Mouse (Mus musculus): ENCODE measurements around the gene Sfn. TPM values are rescaled to one million over a fixed set of nuclear protein-coding genes. Genes with fewer than 3 reads are reported as not detected.

The Sfn gene
- total RNA-seq, 2 experiments from 2014 or later = 1.0 to 1.4 TPM

DNA sequence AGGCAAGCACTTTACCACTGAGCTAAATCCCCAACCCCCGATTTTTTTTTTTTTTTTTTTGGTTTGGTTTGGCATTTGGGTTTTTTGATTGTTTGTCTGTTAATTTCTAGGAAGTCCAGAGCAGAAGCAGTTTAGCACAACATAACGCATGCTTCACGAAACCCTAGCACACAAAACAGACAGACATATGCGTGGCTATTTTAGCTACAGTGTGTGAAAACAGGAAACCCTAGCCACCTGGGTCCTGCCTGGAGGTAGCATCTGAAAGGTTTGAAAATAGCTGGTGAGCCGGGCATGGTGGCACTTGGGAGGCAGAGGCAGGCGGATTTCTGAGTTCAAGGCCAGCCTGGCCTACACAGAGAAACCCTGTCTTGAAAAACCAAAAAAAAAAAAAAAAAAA is 5.9 kb downstream of the Sfn start:
- DNase-seq (ENCODE audit: low spot score in 2 of 2) = no peak
- intact Hi-C loops (cut with DNase I) = loop anchor here (5.0 kb wide), 1 partner anchor 36 kb away; no protein-coding TSS in a partner anchor

DNA sequence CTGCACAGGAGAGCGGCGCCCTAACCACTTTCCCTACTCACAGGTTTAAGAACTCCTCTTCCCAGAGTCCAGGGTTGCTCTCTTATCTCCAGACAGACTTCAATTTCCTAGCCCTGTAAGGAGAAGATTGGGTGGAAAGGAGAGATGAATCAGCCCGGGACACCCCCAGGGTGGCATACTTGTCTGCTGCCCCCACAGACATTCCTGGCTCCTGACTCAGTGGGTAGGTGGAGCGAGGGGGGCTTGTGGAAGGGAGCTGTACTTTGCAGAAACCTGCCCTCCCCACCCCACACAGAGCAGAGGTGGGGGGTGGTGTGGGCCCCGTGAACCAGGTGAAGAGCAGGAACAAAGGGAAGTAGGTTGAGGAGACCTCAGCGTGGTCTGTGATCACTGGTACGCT is 6.4 kb downstream of the Sfn start:
- no peak for DNase-seq (ENCODE audit: low spot score in 2 of 2)
- intact Hi-C loops (cut with DNase I) = loop anchor here (5.0 kb wide), 1 partner anchor 37 kb away; no protein-coding TSS in a partner anchor

DNA sequence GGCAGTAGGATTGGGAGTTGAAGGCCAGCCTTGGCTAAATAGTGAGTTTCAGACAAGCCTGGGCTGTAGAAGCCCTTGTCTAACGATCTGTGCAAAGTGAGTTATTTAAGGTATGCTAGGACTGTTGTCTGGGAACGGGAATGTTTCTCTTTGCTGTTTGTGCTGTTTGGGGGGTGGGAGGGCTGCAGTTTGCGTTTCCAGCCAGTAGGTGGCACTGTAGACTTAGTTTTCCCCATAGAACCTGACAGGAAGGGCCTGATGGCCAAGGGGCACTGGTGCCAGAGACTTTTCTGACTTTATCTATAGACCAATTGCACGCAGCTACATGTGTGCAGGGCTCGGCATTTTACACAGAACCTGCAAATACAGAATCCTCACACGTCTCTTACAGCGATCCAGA is 9.4 kb downstream of the Sfn start:
- peak; percentile 37 to 69 for DNase-seq (ENCODE audit: low spot score in 2 of 2)
- intact Hi-C loops (cut with DNase I) = loop anchor here (1.0 to 5.0 kb wide), 2 partner anchors 60 to 237 kb away; partner anchors contain the start of gene Zdhhc18

DNA sequence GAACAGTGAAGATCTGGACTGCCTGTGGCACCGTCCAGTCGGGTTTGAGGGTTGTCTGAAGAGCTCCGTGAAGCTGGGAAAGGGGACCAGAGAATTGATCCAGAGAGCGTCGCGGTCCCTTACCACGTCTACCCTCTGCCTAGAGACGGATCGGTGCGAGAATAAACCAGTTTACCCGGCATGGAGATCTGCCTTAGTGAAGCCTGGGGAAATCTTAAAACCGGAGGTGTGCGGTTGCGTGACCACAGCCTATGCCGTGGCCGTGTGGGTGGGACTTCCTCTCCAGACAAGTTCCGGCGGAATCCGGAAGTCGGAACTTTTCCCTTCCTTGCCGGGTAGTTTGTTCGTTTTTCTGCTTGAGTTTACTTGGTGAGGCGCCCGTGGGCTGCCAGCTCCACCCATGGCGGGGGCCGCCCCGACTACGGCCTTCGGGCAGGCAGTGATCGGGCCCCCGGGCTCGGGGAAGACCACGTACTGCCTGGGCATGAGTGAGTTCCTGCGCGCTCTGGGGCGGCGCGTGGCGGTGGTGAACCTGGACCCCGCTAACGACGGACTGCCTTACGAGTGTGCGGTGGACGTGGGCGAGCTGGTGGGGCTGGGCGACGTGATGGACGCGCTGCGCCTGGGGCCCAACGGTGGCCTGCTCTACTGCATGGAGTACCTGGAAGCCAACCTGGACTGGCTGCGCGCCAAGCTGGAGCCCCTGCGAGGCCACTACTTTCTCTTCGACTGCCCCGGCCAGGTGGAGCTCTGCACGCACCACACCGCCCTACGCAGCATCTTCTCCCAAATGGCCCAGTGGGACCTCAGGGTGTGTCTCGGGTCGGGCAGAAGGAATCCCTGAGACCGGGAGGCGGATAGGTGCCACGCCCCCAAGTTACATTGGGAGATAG is 17.7 kb downstream of the Sfn start, which contains the start of gene Gpn2:
Gene Gpn2 (plus strand): TSS at position 304 of the 893 bp plus-strand sequence.
- DNase-seq (ENCODE audit: low spot score in 2 of 2) = peak; percentile 85
- intact Hi-C loops (cut with DNase I) = no loop called here

DNA sequence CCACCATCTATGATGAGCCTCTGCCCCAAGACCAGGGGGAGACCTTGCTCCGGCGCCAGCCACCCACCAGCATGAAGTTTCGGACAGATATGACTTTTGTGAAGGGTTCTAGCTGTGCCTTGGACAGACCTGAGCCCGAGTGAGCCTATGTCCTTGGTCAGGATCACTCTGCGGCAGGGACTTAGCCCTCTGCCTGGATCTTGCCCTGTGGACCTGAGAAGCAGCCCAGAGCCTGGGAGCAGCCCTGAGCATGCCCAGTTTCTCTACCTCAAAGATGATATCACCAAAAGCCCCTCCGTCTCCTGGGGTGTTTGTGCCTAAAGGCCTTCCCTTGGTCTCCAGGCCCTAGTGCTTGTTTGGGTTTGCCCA is 18.3 kb downstream of the Sfn start:
- intact Hi-C loops (cut with DNase I) = no loop called here
- DNase-seq (ENCODE audit: low spot score in 2 of 2) = no peak

DNA sequence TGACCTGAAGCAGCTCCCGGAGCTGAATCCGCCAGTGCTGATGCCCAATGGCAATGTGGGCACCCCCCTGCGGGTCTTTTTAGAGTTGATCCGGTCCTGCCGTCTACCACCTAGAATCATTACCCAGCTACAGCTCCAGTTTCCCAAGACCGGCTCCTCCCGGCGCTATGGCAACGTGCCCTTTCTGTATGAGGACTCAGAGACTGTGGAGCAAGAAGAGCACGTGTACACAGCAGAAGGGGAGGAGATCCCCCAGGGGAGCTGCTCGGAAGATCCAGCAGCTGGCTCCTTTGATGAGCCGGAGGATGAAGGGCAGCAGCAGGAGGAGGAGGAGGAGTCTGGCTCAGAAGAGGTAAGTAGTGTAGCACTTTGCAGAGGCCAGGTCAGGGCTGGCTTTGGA is 24.0 kb downstream of the Sfn start:
- no peak for DNase-seq (ENCODE audit: low spot score in 2 of 2)
- intact Hi-C loops (cut with DNase I) = no loop called here

DNA sequence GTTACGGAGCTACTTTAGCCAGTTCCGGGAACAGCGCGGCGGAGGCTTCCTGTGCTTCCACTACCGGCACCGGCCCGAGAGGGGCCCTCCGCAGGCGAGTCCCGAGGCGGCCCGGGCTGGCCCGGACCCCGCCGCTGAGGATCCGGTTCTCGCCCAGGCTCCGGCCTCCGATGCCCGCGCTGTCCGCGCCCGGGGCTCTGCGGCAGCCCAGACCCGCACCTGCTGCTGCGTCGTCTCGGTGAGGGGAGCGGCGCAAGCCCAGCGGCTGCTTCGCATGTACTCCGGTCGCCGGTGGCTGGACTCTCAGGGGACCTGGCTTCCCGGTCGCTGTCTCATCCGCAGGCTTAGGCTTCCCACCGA is 27.1 kb downstream of the Sfn start:
- no peak for DNase-seq (ENCODE audit: low spot score in 2 of 2)
- intact Hi-C loops (cut with DNase I) = no loop called here

DNA sequence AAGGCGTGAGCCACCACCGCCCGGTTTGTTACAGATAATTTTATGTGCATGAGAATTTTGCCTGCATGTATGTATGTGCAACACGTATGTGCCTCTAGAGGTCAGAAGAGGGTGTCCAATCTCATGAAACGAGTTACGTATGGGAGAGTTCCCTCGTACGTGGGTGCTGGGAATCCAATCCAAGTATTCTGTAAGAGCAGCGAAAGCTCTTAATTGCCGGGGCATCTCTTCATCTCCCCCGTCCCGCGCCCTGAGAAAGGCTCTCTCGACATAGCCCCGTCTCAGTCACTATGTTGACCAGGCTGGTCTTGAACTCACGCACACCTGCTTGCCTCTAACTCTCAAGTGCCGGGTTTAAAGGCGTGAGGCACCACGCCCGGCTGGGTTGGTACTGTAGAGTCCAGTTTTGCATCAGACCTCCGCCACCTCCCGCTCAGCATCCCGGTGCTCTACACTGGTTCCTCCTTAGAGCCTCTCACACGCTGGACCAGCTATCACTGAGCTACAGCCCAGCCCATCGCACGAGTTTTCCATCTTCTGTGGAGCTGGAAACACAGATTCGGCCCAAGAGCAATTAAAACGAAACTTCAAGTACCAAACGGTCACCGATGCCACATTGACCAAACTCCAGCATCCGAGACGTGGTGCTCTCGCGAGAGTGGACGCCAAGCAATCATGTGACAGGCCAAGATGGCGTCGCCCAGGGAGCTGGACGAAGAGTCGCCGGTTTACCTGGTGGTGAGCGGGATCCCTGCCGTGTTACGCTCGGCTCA is 27.7 kb downstream of the Sfn start, which contains the start of gene Gpatch3:
Gene Gpatch3 (plus strand): TSS at position 676 of the 773 bp plus-strand sequence.
- intact Hi-C loops (cut with DNase I) = no loop called here
- DNase-seq (ENCODE audit: low spot score in 2 of 2) = peak; percentile 92 to 93

DNA sequence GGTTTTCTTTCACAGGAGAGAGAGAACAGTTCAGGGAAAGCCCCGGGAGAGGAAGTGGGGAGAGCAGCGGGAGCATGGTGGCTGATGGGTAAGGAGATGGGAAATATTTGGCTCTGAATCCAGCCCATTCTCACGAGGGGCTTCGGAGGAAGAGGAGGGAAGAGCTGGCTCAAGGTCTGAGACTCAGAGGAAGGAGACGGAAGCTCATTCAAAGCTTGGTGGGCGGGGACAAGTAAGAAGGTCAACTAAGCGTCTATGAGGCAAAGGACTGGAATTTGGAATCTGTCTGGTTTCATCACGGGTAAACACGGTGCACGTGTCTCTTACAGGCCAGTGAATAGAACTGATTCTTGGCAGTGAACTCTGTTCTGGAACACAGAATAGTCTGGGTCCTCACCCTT is 31.9 kb downstream of the Sfn start:
- intact Hi-C loops (cut with DNase I) = no loop called here
- DNase-seq (ENCODE audit: low spot score in 2 of 2) = no peak

DNA sequence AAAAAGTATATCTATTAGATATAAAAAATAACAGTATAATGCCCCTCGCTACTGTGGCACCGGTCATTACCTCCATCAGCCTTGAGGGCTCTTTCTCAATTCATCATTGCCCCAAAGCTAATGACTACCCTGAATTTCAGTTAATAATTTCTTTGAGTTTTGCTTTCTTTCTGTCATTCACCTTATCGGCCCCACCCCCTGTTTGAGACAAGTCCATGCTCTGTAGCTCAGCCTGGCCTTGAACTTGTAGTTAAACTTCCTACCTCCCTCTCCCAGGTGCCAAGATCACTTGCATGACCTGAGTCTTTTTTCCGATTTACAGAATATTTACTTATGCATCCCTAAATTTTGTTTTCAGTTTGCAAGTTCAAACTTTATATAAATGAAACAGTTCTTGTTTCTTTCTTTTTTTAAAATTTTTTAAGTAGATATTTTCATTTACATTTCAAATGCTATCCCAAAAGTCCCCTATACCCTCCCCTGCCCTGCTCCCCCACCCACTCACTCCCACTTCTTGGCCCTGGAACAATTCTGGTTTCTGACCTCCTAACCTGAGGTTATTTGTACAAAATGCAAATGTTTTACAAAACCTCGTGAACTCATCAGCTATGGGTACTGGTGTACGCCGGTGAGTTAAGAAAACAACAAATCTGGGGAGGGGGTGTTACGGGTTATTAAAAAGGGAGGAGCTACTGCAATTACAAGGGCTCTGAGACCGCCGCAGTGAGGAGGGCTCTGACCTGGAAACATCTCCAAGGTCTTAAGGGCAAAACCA is 32.5 kb downstream of the Sfn start:
- DNase-seq (ENCODE audit: low spot score in 2 of 2) = no peak
- intact Hi-C loops (cut with DNase I) = no loop called here

DNA sequence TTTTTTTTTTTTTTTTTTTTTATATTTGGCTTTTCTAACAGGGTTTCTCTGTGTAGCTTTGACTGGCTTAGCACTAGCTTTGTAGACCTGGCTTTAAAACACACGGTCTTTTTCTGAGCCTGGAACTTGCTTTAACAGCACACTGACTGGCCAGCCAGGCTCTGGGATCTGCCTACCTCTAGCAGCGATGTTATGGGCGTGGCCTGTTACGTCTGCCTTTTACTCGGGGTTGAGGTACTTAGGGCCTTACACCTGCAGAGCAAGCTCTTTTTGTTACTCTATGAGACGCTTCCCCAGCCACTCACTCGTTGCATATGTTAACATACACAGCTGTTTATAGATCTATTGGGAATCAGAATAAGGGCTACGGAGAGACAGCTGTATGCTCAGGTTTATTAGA is 34.7 kb downstream of the Sfn start:
- intact Hi-C loops (cut with DNase I) = no loop called here

DNA sequence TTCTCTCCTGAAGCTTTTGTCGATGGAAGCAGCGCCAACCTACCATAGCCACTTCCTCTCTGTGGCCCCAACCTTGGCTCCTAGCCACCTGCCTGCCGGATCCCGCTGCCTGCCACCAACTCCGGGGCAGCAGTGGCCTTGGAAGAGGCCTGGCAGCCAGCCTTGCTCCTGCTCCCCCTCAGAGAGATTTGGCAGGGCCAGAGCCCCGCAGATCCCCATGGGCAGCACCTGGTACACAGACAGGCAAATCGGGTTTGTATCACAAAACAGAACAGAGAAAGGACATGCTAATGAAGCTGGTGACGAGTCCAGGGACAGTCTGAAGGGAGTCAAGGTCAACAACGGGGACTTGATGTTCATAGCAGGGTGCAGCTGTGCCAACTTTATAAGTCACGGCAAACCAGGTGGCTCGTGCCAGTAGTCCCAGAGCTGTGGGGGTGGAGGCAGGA is 38.8 kb downstream of the Sfn start:
- intact Hi-C loops (cut with DNase I) = no loop called here
- DNase-seq (ENCODE audit: low spot score in 2 of 2) = no peak

More for the DNA sequence above, 34.7 kb downstream of the Sfn start:
- no peak for DNase-seq (ENCODE audit: low spot score in 2 of 2)

DNA sequence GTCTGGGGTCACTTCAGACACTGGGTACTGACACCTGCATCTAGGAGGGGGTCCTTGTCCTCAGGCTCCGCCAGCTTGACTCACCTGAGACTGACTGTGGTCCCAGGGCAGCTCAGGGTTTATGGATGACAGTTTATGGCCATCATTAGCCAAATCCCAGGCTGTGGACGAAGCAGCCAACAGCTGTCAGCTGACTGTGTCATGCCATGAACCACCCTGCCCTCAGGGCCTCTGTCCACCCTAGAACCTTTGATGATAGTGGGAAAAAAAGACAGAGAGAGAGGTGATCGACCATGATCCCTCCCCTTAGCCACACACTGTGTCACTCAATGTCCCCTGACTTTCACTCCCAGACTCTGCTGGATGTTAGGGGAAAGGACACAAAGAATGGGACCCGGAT is 40.3 kb downstream of the Sfn start:
- DNase-seq (ENCODE audit: low spot score in 2 of 2) = no peak
- intact Hi-C loops (cut with DNase I) = no loop called here

DNA sequence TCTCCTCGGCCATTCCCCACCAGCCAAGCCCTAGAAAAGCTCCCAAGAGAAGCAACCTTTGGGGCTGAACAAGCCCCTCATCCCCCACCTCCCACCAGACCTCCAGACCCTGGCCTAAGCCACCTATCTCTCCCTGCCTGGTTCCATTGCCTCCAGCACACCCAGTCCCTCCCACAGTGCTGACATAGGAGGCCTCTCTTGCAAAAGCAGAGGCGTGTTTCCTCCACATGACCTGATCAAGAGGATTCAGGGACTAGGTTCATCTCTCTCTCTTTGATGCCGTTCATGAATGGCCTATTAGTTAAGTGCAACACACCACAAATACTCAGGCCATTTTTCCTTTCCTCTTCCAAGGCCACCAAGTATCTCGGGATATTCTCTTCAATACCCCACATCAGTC is 42.1 kb downstream of the Sfn start:
- DNase-seq (ENCODE audit: low spot score in 2 of 2) = no peak
- intact Hi-C loops (cut with DNase I) = no loop called here

DNA sequence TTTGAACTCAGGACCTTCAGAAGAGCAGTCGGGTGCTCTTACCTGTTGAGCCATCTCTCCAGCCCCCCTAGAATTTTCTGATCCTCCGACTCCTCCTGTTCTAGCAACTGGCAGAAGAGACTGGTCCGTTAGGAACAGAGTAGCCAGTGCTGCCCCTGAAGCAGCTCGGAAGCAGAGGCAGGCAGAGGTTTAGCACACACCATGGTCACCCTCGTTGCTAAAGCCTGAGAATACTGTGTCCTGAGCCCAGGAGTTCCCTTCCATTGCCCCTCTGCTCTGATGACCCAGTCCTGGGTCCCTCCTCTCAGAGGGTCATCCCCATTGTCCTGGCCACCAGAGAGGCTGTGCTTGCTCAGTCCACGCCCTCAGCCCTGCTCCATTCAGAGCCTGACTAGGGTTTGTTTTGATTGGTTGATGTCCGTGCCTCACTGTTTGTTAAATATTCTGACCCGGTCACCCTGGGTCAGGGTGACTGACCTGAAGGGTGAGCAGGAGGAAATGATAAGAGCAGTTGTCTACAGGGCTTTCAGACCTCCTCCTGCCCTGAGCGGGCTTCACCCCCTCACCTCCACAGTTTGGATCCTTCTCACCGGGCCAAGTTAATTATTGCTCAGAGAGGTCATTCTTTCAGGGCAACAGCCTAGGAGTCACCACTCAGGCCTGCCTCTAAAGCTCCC is 44.8 kb downstream of the Sfn start:
- intact Hi-C loops (cut with DNase I) = no loop called here

DNA sequence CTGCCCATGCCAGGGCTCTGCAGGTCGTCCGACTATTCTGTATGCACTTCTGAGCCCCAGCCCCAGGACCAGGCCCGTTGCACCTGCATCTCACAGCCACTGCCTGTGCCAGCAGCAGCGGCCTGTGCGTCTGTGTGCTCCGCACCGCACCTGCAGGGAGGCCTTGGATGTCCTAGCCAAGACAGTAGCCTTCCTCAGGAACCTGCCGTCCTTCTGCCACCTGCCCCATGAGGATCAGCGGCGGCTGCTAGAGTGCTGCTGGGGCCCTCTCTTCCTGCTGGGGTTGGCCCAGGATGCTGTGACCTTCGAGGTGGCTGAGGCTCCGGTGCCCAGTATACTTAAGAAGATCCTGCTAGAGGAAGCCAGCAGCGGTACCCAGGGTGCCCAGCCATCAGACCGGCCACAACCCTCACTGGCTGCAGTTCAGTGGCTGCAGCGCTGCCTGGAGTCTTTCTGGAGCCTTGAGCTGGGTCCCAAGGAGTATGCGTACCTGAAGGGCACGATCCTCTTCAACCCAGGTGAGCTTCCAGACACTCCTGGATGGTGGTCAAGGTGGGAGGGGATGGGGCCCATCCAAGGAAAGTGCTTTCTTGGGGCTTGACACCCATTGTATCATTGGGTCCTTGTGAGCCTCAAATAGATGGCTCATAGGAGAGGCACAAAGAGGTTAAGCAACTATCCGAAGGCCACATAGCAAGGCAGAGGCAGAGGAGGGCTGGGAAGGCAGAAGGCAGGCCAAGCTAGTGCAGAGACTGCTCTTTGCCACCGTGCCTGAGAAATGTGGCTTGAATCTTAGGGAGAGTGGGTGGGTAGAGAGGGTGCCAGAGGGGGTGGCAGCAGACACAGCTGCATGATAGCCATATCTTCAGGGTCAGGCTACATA is 48.3 kb downstream of the Sfn start:
- intact Hi-C loops (cut with DNase I) = no loop called here

More for the DNA sequence above, 44.8 kb downstream of the Sfn start:
- DNase-seq (ENCODE audit: low spot score in 2 of 2) = no peak

DNA sequence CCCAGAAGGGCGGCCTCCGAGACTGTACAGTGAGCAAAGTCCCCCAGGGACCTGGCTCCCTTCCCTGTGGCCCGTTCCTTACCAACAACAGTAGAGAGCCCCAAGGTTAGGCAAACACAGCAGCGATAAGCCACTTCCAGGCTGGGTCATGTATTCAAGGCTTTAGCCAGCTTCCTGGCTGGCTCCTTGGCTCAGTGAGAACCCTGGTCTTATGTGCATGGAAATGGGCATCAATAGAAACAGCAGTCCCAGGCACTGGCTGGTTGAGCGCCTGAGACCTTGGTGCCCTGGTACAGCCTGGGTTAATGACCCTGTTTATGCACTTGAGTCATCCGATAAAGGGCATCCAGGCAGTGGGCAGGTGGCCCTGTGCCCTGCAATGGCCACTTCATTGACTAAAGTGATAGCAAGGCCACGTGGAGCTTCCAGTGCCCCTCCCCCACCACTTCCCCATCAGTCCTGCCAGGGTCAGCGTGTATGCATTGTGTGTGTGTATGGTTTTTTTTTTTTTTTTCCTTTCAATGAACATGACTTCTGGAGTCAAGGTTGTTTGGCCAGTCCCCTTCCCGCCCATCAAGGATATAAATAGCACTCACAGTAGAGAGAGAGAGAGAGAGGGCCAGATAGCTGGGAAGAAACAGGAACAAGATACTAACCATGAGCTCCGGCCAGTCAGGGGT is 49.1 kb downstream of the Sfn start, which contains the start of gene Nr0b2:
Gene Nr0b2 (plus strand): TSS at position 609 of the 680 bp plus-strand sequence.
- intact Hi-C loops (cut with DNase I) = no loop called here
- DNase-seq (ENCODE audit: low spot score in 2 of 2) = peak in 1 of 2 experiments; percentile 15

More for the DNA sequence above, 48.3 kb downstream of the Sfn start:
- DNase-seq (ENCODE audit: low spot score in 2 of 2) = no peak

All from left cerebral cortex, postnatal 14 days (tissue).